Mouse (Mus musculus) erythroblast, embryonic 14.5 days (primary cell): ENCODE measurements around the gene Pitpnm1.

Experiments used
- GATA1 ChIP-seq: IDR thresholded peaks from 2 replicates; pipeline ENCODE4 v1.6.1; 2012; ENCODE audit warnings: low read length, inconsistent platforms, mixed read lengths
- TAL1 ChIP-seq: IDR thresholded peaks from 3 replicates; pipeline ENCODE4 v1.6.1; 2012; ENCODE audit warnings: low read length, inconsistent platforms, mixed read lengths

- TF ChIP-seq GATA1 (no peak), TAL1 (no peak)
These were observed 47.2 kb upstream of the Pitpnm1 start for GRCm38 (mm10) chr19:4052516-4053030.
